Mouse (Mus musculus): ENCODE results near the gene Rtn2. TPM values are rescaled to one million over a fixed set of nuclear protein-coding genes. Genes with fewer than 3 reads are reported as not detected.
A peak's percentile ranks its signal among the peaks of the same experiment; 100 is the strongest.

Gene Rtn2
- polyA plus RNA-seq, 3 experiments from 2014 or later, result not detected

GRCm38 (mm10) chr7:19320637-19321036 is 38.2 kb downstream of the Rtn2 start:
- no peak for ATAC-seq

GRCm38 (mm10) chr7:19321464-19321863 is 39.0 kb downstream of the Rtn2 start:
- ATAC-seq, result peak; percentile 56

- no peak for ATAC-seq
These were observed 40.1 kb downstream of the Rtn2 start for GRCm38 (mm10) chr7:19322489-19322888.

GRCm38 (mm10) chr7:19324221-19324620 is 41.8 kb downstream of the Rtn2 start:
- no peak for ATAC-seq

GRCm38 (mm10) chr7:19325262-19326199 is 43.1 kb downstream of the Rtn2 start:
- peak; percentile 60 for ATAC-seq

- peak; percentile 11 for ATAC-seq
These were observed 43.9 kb downstream of the Rtn2 start for GRCm38 (mm10) chr7:19326359-19326758.

- no peak for ATAC-seq
These were observed 44.7 kb downstream of the Rtn2 start for GRCm38 (mm10) chr7:19327128-19327527.

- ATAC-seq, result no peak
These were observed 45.4 kb downstream of the Rtn2 start for GRCm38 (mm10) chr7:19327782-19328181.

GRCm38 (mm10) chr7:19328425-19328824 is 46.0 kb downstream of the Rtn2 start:
- ATAC-seq, result no peak

GRCm38 (mm10) chr7:19331910-19332309 is 49.5 kb downstream of the Rtn2 start:
- ATAC-seq, result no peak

- ATAC-seq, result peak; percentile 95
These were observed 50.4 kb downstream of the Rtn2 start for GRCm38 (mm10) chr7:19332709-19333352.

GRCm38 (mm10) chr7:19335583-19335982 is 53.2 kb downstream of the Rtn2 start:
- no peak for ATAC-seq

GRCm38 (mm10) chr7:19337122-19337521 is 54.7 kb downstream of the Rtn2 start:
- ATAC-seq, result no peak

GRCm38 (mm10) chr7:19338060-19338459 is 55.6 kb downstream of the Rtn2 start:
- no peak for ATAC-seq

GRCm38 (mm10) chr7:19338596-19338995 is 56.2 kb downstream of the Rtn2 start:
- no peak for ATAC-seq

- no peak for ATAC-seq
These were observed 58.8 kb downstream of the Rtn2 start for GRCm38 (mm10) chr7:19341250-19341649.

- ATAC-seq, result no peak
These were observed 59.5 kb downstream of the Rtn2 start for GRCm38 (mm10) chr7:19341761-19342409.

GRCm38 (mm10) chr7:19342481-19343027 is 60.1 kb downstream of the Rtn2 start:
- no peak for ATAC-seq

- peak; percentile 23 for ATAC-seq
These were observed 60.9 kb downstream of the Rtn2 start for GRCm38 (mm10) chr7:19343210-19343808.

GRCm38 (mm10) chr7:19344237-19344847 is 61.9 kb downstream of the Rtn2 start, which contains the start of gene Ercc1:
Gene Ercc1, plus strand, starts transcription at chr7:19344778.
- ATAC-seq, result peak; percentile 10

- ATAC-seq, result peak; percentile 87
These were observed 62.6 kb downstream of the Rtn2 start for GRCm38 (mm10) chr7:19344938-19345471.
